Mouse (Mus musculus) thymus, adult 2 months (tissue): ENCODE data around the gene Eif2ak4. TPM values are rescaled to one million over a fixed set of nuclear protein-coding genes. Genes with fewer than 3 reads are reported as not detected.

Source experiments
- DNase-seq: peaks from one replicate; pipeline ENCODE4 v3.0.0; 2021
- H3K27ac ChIP-seq: fragments of 200-500 bp; 2 replicates; pipeline ENCODE4 v1.5.1; 2012; ENCODE audit warnings: low read length, control low read depth; ENCODE audit not compliant: control insufficient read depth, insufficient read depth
- H3K27me3 ChIP-seq: fragments of 200-500 bp; 2 replicates; pipeline ENCODE4 v1.6.1; 2012; ENCODE audit warnings: mild to moderate bottlenecking, low read length, moderate library complexity, mixed read lengths; ENCODE audit not compliant: control insufficient read depth, insufficient read depth
- H3K36me3 ChIP-seq: fragments of 200-500 bp; 2 replicates; pipeline ENCODE4 v1.6.1; 2012; ENCODE audit warnings: mild to moderate bottlenecking, low read length, moderate library complexity; ENCODE audit not compliant: control insufficient read depth, insufficient read depth
- H3K4me1 ChIP-seq: fragments of 200-500 bp; replicated peaks from 2 replicates; pipeline ENCODE4 v1.6.1; 2012; ENCODE audit warnings: low read length; ENCODE audit not compliant: control insufficient read depth, insufficient read depth
- H3K4me3 ChIP-seq: fragments of 200-500 bp; 2 replicates; pipeline ENCODE4 v1.5.1; 2012; ENCODE audit warnings: mild to moderate bottlenecking, low read length, control low read depth, moderate library complexity; ENCODE audit not compliant: control insufficient read depth, insufficient read depth
- CTCF ChIP-seq: fragments of 200-500 bp; IDR thresholded peaks from 2 replicates; pipeline ENCODE4 v1.5.1; 2012; ENCODE audit warnings: mild to moderate bottlenecking, control low read depth, low read length, moderate library complexity, borderline replicate concordance; ENCODE audit not compliant: control insufficient read depth, poor library complexity, insufficient read depth; ENCODE audit errors: extremely low read depth
- POLR2A ChIP-seq: fragments of 200-500 bp; IDR thresholded peaks from 2 replicates; pipeline ENCODE4 v1.6.1; 2012; ENCODE audit warnings: mild to moderate bottlenecking, low read length, control low read depth, moderate library complexity; ENCODE audit not compliant: control insufficient read depth, poor library complexity, insufficient read depth; ENCODE audit errors: extremely low read depth
- WGBS: fragments of 180-500 bp; shearing (Covaris S2); methylation state at CpG from one replicate; pipeline ENCODE4 v1.1.7; 2018; 5-methylcytosine and 5-hydroxymethylcytosine counted together
- polyA plus RNA-seq: library from polyadenylated mRNA; depleted of rRNA; stranded (reverse); fragments of >200 nt; gene quantifications from 2 replicates; pipeline ENCODE4 v1.2.3, GENCODE M21; 2012; rRNA removed

Gene Eif2ak4
- polyA plus RNA-seq: 8.8 and 9.0 TPM in 2 replicates

- H3K27ac ChIP-seq: no peak within 1 kb of the TSS
- H3K4me1 ChIP-seq: peaks cover 4% of the 10 kb centered on the region
- no peaks in the 10 kb centered on the region for H3K27me3 ChIP-seq
- WGBS: under 1% methylated on average over 61 of the region's 61 CpGs
- H3K4me3 ChIP-seq: peak within 1 kb of the TSS; percentile 91
- peak; percentile 99 for DNase-seq
- H3K36me3 ChIP-seq: no peaks in the 10 kb centered on the region
- TF ChIP-seq POLR2A (peak; percentile 44; the same call in 1 of the 2 replicates), CTCF (0 out of 2 replicates have a peak, but pooled peaks have one; percentile 10)
Observed at GRCm38 (mm10) chr2:118388341-118389335, at the start of gene Eif2ak4. TSS of gene Eif2ak4 (plus strand) at chr2:118388618.

- H3K27me3 ChIP-seq: no peaks in the 10 kb centered on the region
- no peak overlapping the region for H3K27ac ChIP-seq
- DNase-seq: no peak
- no peak for TF ChIP-seq CTCF
- no peak for TF ChIP-seq POLR2A
- no peak overlapping the region for H3K4me3 ChIP-seq
- H3K4me1 ChIP-seq: no peaks in the 10 kb centered on the region
- 59% methylated on average over 7 of the region's 7 CpGs for WGBS
- no peaks in the 10 kb centered on the region for H3K36me3 ChIP-seq
Observed at GRCm38 (mm10) chr2:118341295-118341694, 47.1 kb upstream of the Eif2ak4 start.

- H3K27ac ChIP-seq: no peak overlapping the region
- no peaks in the 10 kb centered on the region for H3K27me3 ChIP-seq
- H3K4me1 ChIP-seq: no peaks in the 10 kb centered on the region
- no peak for DNase-seq
- no peak overlapping the region for H3K4me3 ChIP-seq
- H3K36me3 ChIP-seq: no peaks in the 10 kb centered on the region
- WGBS: 89% methylated on average over 3 of the region's 3 CpGs
- TF ChIP-seq CTCF: no peak
Observed at GRCm38 (mm10) chr2:118343897-118344296, 44.5 kb upstream of the Eif2ak4 start.

GRCm38 (mm10) chr2:118345535-118345934 is 42.9 kb upstream of the Eif2ak4 start:
- 96% methylated on average over 1 of the region's 1 CpGs for WGBS
- Histone ChIP-seq H3K36me3 (no peaks in the 10 kb centered on the region), H3K4me3 (no peak overlapping the region), H3K27me3 (no peaks in the 10 kb centered on the region), H3K4me1 (no peaks in the 10 kb centered on the region), H3K27ac (no peak overlapping the region)
- DNase-seq: no peak
- no peak for TF ChIP-seq CTCF
- TF ChIP-seq POLR2A: no peak

DNA sequence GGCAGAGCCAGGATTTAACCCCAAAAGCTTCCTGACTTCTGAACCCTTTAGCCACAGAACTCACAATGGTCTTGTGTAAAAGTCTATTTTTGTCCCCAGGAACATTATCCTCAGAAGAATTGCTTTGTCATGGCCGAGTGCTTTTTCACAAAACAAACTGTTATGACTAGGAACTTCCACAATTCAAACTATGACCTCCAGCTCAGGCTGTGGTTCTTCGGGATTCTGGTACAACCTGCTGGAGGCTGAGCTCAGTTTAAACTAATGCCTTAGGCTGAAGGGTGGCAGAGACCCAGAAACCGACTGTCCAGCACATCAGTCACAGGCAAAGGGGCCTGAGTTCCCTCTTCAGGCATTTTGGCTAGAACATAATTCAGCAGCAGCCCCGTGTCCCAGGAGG is 34.9 kb upstream of the Eif2ak4 start:
- Histone ChIP-seq H3K27me3 (no peaks in the 10 kb centered on the region), H3K4me3 (no peak overlapping the region), H3K27ac (no peak overlapping the region), H3K4me1 (no peaks in the 10 kb centered on the region), H3K36me3 (no peaks in the 10 kb centered on the region)
- no peak for DNase-seq
- TF ChIP-seq CTCF (no peak), POLR2A (no peak)
- WGBS: 11% methylated on average over 4 of the region's 4 CpGs

GRCm38 (mm10) chr2:118353916-118354403 is 34.5 kb upstream of the Eif2ak4 start:
- Histone ChIP-seq H3K27ac (no peak overlapping the region), H3K27me3 (no peaks in the 10 kb centered on the region), H3K4me3 (no peak overlapping the region), H3K36me3 (no peaks in the 10 kb centered on the region), H3K4me1 (no peaks in the 10 kb centered on the region)
- 47% methylated on average over 4 of the region's 4 CpGs for whole genome bisulfite sequencing
- no peak for DNase-seq
- no peak for TF ChIP-seq CTCF
- no peak for TF ChIP-seq POLR2A
